Mouse (Mus musculus) E14TG2a.4 (cell line): ENCODE results near the gene Akna.

ENCODE experiments used
- H3K27me3 ChIP-seq: 2 replicates; pipeline ENCODE4 v1.6.1; 2014; ENCODE audit warnings: low read length, control low read depth; ENCODE audit not compliant: insufficient read depth
- H3K36me3 ChIP-seq: 2 replicates; pipeline ENCODE4 v1.6.1; 2014; ENCODE audit warnings: low read length, control low read depth; ENCODE audit not compliant: insufficient read depth
- H3K4me1 ChIP-seq: replicated peaks from 2 replicates; pipeline ENCODE4 v1.6.1; 2014; ENCODE audit warnings: low read depth, low read length, control low read depth
- H3K4me3 ChIP-seq: replicated peaks from 2 replicates; pipeline ENCODE4 v1.5.1; 2014; ENCODE audit warnings: mild to moderate bottlenecking, low read length
- H3K9me3 ChIP-seq: 2 replicates; pipeline ENCODE4 v1.6.1; 2014; ENCODE audit warnings: low read length, control low read depth
- CTCF ChIP-seq: conservative IDR thresholded peaks from 2 replicates; pipeline ENCODE4 v1.5.1; 2014; ENCODE audit warnings: low read length
- NANOG ChIP-seq: IDR thresholded peaks from 2 replicates; pipeline ENCODE4 v1.6.1; 2014; ENCODE audit warnings: borderline replicate concordance, low read length, mixed read lengths
- POU5F1 ChIP-seq: IDR thresholded peaks from 2 replicates; pipeline ENCODE4 v1.6.1; 2014; ENCODE audit warnings: low read length, borderline replicate concordance

The Akna gene

GRCm38 (mm10) chr4:63398854-63399609 lies 4.1 kb downstream of the Akna start:
- Histone ChIP-seq H3K4me3 (no peak overlapping the region), H3K9me3 (peaks cover 30% of the 10 kb centered on the region), H3K27me3 (no peaks in the 10 kb centered on the region), H3K4me1 (peaks cover 25% of the 10 kb centered on the region), H3K36me3 (peaks cover 47% of the 10 kb centered on the region)
- TF ChIP-seq POU5F1 (no peak), NANOG (no peak), CTCF (no peak)

- Histone ChIP-seq H3K4me1 (peaks cover 23% of the 10 kb centered on the region), H3K27me3 (no peaks in the 10 kb centered on the region), H3K4me3 (no peak overlapping the region), H3K9me3 (peaks cover 30% of the 10 kb centered on the region), H3K36me3 (peaks cover 56% of the 10 kb centered on the region)
- TF ChIP-seq CTCF (no peak), POU5F1 (no peak)
These were observed 5.1 kb downstream of the Akna start for GRCm38 (mm10) chr4:63397981-63398537.

- Histone ChIP-seq H3K4me1 (peaks cover 64% of the 10 kb centered on the region), H3K4me3 (no peak overlapping the region), H3K27me3 (no peaks in the 10 kb centered on the region), H3K36me3 (peaks cover 52% of the 10 kb centered on the region), H3K9me3 (0 out of 2 replicates have a peak, but pooled peaks cover 3% of the 10 kb centered on the region)
- TF ChIP-seq CTCF (no peak), POU5F1 (no peak), NANOG (no peak)
These were observed 11.8 kb downstream of the Akna start for GRCm38 (mm10) chr4:63391322-63391721.

GRCm38 (mm10) chr4:63389887-63390528 lies 13.1 kb downstream of the Akna start:
- no peak for TF ChIP-seq NANOG
- TF ChIP-seq CTCF, result no peak
- TF ChIP-seq POU5F1, result no peak
- Histone ChIP-seq H3K4me3 (no peak overlapping the region), H3K36me3 (peaks cover 48% of the 10 kb centered on the region), H3K4me1 (peaks cover 64% of the 10 kb centered on the region), H3K27me3 (no peaks in the 10 kb centered on the region), H3K9me3 (no peaks in the 10 kb centered on the region)

- H3K36me3 ChIP-seq, result peaks cover 41% of the 10 kb centered on the region
- H3K27me3 ChIP-seq, result no peaks in the 10 kb centered on the region
- no peak overlapping the region for H3K4me3 ChIP-seq
- no peak for TF ChIP-seq NANOG
- TF ChIP-seq CTCF, result no peak
- no peak for TF ChIP-seq POU5F1
- H3K9me3 ChIP-seq, result no peaks in the 10 kb centered on the region
- H3K4me1 ChIP-seq, result peaks cover 58% of the 10 kb centered on the region
These were observed 13.8 kb downstream of the Akna start for GRCm38 (mm10) chr4:63389121-63389886.

GRCm38 (mm10) chr4:63388029-63388428 lies 15.1 kb downstream of the Akna start:
- TF ChIP-seq NANOG (no peak), CTCF (no peak), POU5F1 (no peak)
- Histone ChIP-seq H3K4me3 (no peak overlapping the region), H3K4me1 (peaks cover 56% of the 10 kb centered on the region), H3K27me3 (no peaks in the 10 kb centered on the region), H3K36me3 (peaks cover 29% of the 10 kb centered on the region), H3K9me3 (no peaks in the 10 kb centered on the region)

- no peaks in the 10 kb centered on the region for H3K27me3 ChIP-seq
- no peaks in the 10 kb centered on the region for H3K9me3 ChIP-seq
- TF ChIP-seq NANOG (no peak), POU5F1 (no peak), CTCF (no peak)
These were observed 17.4 kb downstream of the Akna start for GRCm38 (mm10) chr4:63385784-63386183.

GRCm38 (mm10) chr4:63385253-63385652 lies 17.9 kb downstream of the Akna start:
- peaks cover 38% of the 10 kb centered on the region for H3K4me1 ChIP-seq
- peaks cover 49% of the 10 kb centered on the region for H3K36me3 ChIP-seq
- no peak for TF ChIP-seq NANOG
- no peak for TF ChIP-seq POU5F1
- TF ChIP-seq CTCF, result no peak
- no peaks in the 10 kb centered on the region for H3K27me3 ChIP-seq
- no peaks in the 10 kb centered on the region for H3K9me3 ChIP-seq
- no peak overlapping the region for H3K4me3 ChIP-seq

More at GRCm38 (mm10) chr4:63385784-63386183, 17.4 kb downstream of the Akna start:
- peaks cover 44% of the 10 kb centered on the region for H3K36me3 ChIP-seq
- H3K4me3 ChIP-seq, result no peak overlapping the region
- H3K4me1 ChIP-seq, result peaks cover 44% of the 10 kb centered on the region
